Mouse (Mus musculus) G1E (cell line): ENCODE results near the gene Yipf6. TPM values are rescaled to one million over a fixed set of nuclear protein-coding genes. Genes with fewer than 3 reads are reported as not detected.

Source experiments
- ATAC-seq: 2 replicates; pipeline ENCODE4 v1.8.0; 2016; ENCODE audit warnings: mild to moderate bottlenecking; ENCODE audit not compliant: insufficient number of reproducible peaks, poor library complexity, low FRiP score, severe bottlenecking; ENCODE audit errors: extremely low read depth
- DNase-seq: peaks from one replicate; pipeline ENCODE4 v3.0.0; 2012; ENCODE audit warnings: low spot score
- H3K27me3 ChIP-seq: 2 replicates; pipeline ENCODE4 v1.6.1; 2012; ENCODE audit warnings: mild to moderate bottlenecking, low read length, inconsistent platforms; ENCODE audit not compliant: insufficient read depth
- H3K36me3 ChIP-seq: replicated peaks from 2 replicates; pipeline ENCODE3; 2012; ENCODE audit warnings: mild to moderate bottlenecking, inconsistent platforms
- H3K4me1 ChIP-seq: 2 replicates; pipeline ENCODE4 v1.6.1; 2012; ENCODE audit warnings: low read depth, low read length, inconsistent platforms, mixed read lengths; ENCODE audit not compliant: insufficient read depth
- H3K4me3 ChIP-seq: 2 replicates; pipeline ENCODE4 v1.5.1; 2012; ENCODE audit warnings: low read depth, mild to moderate bottlenecking, inconsistent platforms, low read length, moderate library complexity, mixed read lengths
- H3K9me3 ChIP-seq: replicated peaks from 2 replicates; pipeline ENCODE4 v1.6.1; 2012; ENCODE audit warnings: inconsistent platforms
- CTCF ChIP-seq: IDR thresholded peaks from 2 replicates; pipeline ENCODE4 v1.5.1; 2012; ENCODE audit warnings: low read depth, low read length, inconsistent platforms, mixed read lengths
- GATA1 ChIP-seq: IDR thresholded peaks from 2 replicates; pipeline ENCODE4 v1.6.1; 2012; ENCODE audit warnings: borderline replicate concordance, low read length, inconsistent platforms, mixed read lengths
- GATA2 ChIP-seq: IDR thresholded peaks from 2 replicates; pipeline ENCODE4 v1.6.1; 2012; ENCODE audit warnings: low read depth, low read length, inconsistent platforms, borderline replicate concordance
- POLR2AphosphoS5 ChIP-seq: IDR thresholded peaks from 2 replicates; pipeline ENCODE4 v1.6.1; 2012; ENCODE audit warnings: low read depth, low read length, inconsistent platforms; ENCODE audit not compliant: insufficient replicate concordance
- TAL1 ChIP-seq: conservative IDR thresholded peaks from 2 replicates; pipeline ENCODE4 v1.6.1; 2012; ENCODE audit warnings: low read depth, low read length, inconsistent platforms, mixed read lengths
- polyA plus RNA-seq: library from polyadenylated mRNA; stranded (reverse); fragments of >175 nt; gene quantifications from 2 replicates; pipeline ENCODE4 v1.2.3, GENCODE M21; 2012
- total RNA-seq, 2 experiments: library from RNA; stranded (forward) in 1 of 2; stranded (reverse) in 1 of 2; fragments of 200-1000 nt in 1 of 2; fragments of >200 nt in 1 of 2; fragmentation: Nextera tagmentation in 1 of 2; gene quantifications; 2 replicates each; pipeline ENCODE4 v1.2.3; 2014 to 2017

Gene Yipf6
- total RNA-seq (2014; fragmentation: Nextera tagmentation), result 33.6 and 102 TPM in 2 replicates
- 28.2 and 32.6 TPM in 2 replicates for total RNA-seq (2017)
- 2.3 and 8.8 TPM in 2 replicates for polyA plus RNA-seq

DNA sequence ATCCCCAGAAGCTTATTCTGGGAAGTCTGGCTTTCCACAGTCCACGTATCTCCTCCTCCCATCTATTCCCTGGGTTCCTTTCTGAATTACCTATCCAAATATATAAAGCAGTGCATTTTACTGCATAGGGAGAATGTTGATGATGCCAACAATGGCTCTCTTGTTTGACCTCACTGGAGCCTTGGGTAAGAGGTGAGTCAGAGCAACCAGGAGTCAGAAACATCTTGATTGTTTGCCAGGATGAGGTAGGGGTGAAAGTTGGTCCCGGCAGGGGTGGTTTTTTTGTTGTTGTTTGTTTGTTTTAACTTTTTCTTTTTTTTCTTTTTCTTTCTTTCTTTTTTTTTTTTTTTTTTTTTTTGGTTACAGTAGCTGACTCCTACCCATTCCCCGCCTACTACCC is at the start of gene Yipf6:
Yipf6 (plus strand) TSS at position 216 of the 400 bp plus-strand sequence.
- Histone ChIP-seq H3K4me3 (peak within 1 kb of the TSS; percentile 82), H3K4me1 (peaks cover 11% of the 10 kb centered on the region), H3K36me3 (peaks cover 10% of the 10 kb centered on the region), H3K27me3 (peaks cover 8% of the 10 kb centered on the region; the same call in 1 of the 2 replicates), H3K9me3 (no peaks in the 10 kb centered on the region)
- ATAC-seq (no peak), DNase-seq (no peak)
- TF ChIP-seq TAL1 (no peak), POLR2AphosphoS5 (no peak), CTCF (no peak), GATA1 (no peak), GATA2 (no peak)

GRCm38 (mm10) chrX:98890072-98890405 is 46.1 kb upstream of the Yipf6 start:
- H3K9me3 ChIP-seq, result no peaks in the 10 kb centered on the region
- H3K27me3 ChIP-seq, result peaks cover 5% of the 10 kb centered on the region; the same call in 1 of the 2 replicates
- no peak for ATAC-seq
- no peak for DNase-seq
- no peaks in the 10 kb centered on the region for H3K4me1 ChIP-seq
- no peak overlapping the region for H3K4me3 ChIP-seq
- no peaks in the 10 kb centered on the region for H3K36me3 ChIP-seq
- TF ChIP-seq GATA1, result no peak
- TF ChIP-seq POLR2AphosphoS5, result no peak
- no peak for TF ChIP-seq CTCF

DNA sequence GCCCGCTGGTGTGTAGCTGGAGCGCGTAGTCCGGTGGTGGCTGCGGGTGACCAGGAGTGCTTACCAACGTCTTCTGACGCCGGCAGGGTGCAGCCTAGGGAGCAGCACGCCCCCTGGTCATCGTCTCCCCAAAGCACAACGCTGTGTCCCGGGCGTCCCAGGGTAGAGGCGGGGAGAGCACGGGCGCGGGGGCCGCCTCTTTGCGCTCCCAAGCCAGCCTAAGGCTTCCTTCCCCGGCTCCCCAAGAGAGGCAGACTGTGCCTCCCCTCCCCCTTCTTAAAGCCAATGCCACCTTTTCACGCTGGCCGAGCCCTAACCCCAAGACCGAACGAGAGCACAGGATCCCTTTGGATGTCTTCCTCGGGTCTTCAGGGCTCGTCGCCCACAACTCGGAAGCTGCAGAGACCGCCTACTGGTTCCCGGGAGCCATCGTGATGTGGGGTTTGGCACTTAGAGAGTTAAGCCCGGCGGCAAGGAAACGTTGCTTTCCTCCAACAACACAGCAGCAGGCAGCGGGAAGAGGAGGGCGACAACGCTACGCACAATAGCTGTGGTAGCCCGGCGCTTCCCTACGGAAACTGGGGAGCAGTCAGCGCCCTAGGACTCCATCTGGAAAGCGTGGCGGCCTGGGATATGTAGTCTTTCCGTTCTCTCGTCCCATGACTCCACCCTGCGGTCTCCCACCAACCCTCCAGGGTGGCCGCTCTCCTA is 45.6 kb upstream of the Yipf6 start, which contains the start of gene Ophn1:
Ophn1 (minus strand) TSS at position 620 of the 711 bp plus-strand sequence.
- no peak within 1 kb of the TSS for H3K4me3 ChIP-seq
- H3K27me3 ChIP-seq, result peaks cover 5% of the 10 kb centered on the region; the same call in 1 of the 2 replicates
- TF ChIP-seq GATA2 (no peak), GATA1 (no peak), POLR2AphosphoS5 (no peak), CTCF (no peak), TAL1 (no peak)
- no peaks in the 10 kb centered on the region for H3K4me1 ChIP-seq
- no peaks in the 10 kb centered on the region for H3K36me3 ChIP-seq
- H3K9me3 ChIP-seq, result no peaks in the 10 kb centered on the region
- ATAC-seq, result no peak
- DNase-seq, result no peak

DNA sequence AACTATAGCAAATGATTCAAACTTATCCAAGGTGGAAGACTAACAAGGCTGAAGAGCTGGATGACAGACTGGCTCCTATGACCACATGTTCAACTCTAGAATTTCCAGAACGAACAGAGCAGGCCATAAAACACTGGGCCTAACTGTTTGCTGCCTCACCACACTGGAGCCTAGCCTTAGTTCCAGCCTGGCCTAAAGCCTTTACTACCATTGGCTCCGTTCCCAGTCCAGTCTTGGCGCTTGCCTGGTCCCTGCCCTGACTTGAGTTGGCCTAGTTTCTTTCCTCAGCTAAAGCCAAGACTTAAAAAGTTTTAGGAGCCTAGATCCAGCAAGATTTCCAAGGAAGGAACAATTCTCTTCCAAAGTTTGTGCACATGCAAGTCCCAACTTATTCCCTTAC is 37.8 kb upstream of the Yipf6 start:
- Histone ChIP-seq H3K9me3 (no peaks in the 10 kb centered on the region), H3K4me1 (no peaks in the 10 kb centered on the region)

DNA sequence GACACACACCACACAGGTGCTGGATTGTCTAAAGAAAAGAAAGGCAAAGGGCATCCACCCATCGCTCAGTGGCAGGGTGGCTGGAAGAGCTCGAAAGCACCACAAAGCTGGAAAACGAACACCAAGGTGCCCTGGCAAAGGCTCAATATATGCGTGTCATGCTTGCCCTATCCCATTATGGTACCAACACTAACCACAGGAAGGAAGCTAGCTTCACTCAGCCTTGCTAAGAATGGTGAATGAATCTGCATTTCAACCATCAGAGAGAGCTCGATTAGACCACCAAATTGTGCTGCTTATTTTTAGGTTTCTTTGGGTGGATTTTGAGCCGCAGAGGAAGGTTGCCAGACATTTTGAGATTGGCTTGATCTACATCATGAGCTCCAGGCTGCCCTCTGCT is 31.9 kb upstream of the Yipf6 start:
- no peak overlapping the region for H3K4me3 ChIP-seq

More for the DNA sequence above, 37.8 kb upstream of the Yipf6 start:
- Histone ChIP-seq H3K36me3 (no peaks in the 10 kb centered on the region), H3K27me3 (no peaks in the 10 kb centered on the region), H3K4me3 (no peak overlapping the region)
- TF ChIP-seq GATA2, result no peak
- no peak for TF ChIP-seq CTCF
- TF ChIP-seq GATA1, result no peak
- TF ChIP-seq TAL1, result no peak
- no peak for TF ChIP-seq POLR2AphosphoS5
- ATAC-seq (no peak), DNase-seq (no peak)

DNA sequence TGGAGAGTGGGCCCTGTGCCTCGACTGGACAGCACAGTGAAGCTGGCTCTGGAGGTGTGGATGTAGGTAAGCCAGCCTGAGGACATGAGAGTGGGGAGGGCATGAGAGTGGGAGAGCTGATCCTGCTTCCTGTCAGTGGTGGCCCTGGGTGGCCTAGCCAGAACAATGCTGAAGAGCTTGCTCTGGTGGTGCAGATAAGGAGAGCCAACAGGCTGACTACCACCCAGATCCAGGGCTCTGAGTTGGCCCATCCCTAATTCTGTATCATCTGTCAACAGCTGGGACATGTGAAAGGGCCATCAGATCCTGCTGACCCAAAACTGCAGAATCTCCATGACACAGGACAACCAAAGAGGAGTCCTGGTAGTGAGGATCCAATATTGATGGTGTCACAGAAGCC is 27.2 kb upstream of the Yipf6 start:
- no peaks in the 10 kb centered on the region for H3K4me1 ChIP-seq
- peaks cover 3% of the 10 kb centered on the region; the same call in 1 of the 2 replicates for H3K27me3 ChIP-seq
- DNase-seq, result no peak
- H3K4me3 ChIP-seq, result no peak overlapping the region
- no peak for ATAC-seq
- TF ChIP-seq CTCF (no peak), POLR2AphosphoS5 (no peak), GATA1 (no peak), TAL1 (no peak), GATA2 (no peak)
- no peaks in the 10 kb centered on the region for H3K36me3 ChIP-seq
- H3K9me3 ChIP-seq, result no peaks in the 10 kb centered on the region

More for the DNA sequence above, 31.9 kb upstream of the Yipf6 start:
- no peak for DNase-seq
- H3K4me1 ChIP-seq, result no peaks in the 10 kb centered on the region
- no peaks in the 10 kb centered on the region for H3K36me3 ChIP-seq
- ATAC-seq, result no peak
- no peaks in the 10 kb centered on the region for H3K9me3 ChIP-seq
- H3K27me3 ChIP-seq, result peaks cover 3% of the 10 kb centered on the region; the same call in 1 of the 2 replicates
- TF ChIP-seq GATA2 (no peak), GATA1 (no peak), POLR2AphosphoS5 (no peak), TAL1 (no peak), CTCF (no peak)

DNA sequence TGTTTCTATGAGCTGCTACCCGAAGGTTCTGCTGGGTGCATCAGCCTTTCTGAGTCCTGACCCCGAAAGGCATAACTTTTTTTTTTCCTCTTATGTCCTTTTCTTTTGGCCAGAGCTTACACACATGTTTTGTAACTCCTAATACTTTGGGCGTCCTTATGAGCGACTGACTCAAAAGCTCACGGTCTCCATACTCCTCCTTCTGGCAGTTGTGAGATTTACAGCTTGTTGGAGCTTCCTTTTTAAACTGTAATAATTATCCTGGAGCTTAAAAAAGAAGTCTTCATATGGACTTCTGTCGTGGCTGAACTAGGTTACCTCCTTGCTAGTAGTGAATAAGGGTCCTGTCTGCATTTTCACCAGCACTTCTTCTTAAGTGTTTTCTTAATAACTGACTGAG is 16.7 kb upstream of the Yipf6 start:
- no peaks in the 10 kb centered on the region for H3K4me1 ChIP-seq
- ATAC-seq, result no peak
- TF ChIP-seq GATA2, result no peak
- no peak for TF ChIP-seq GATA1
- TF ChIP-seq CTCF, result no peak
- no peak for TF ChIP-seq POLR2AphosphoS5
- TF ChIP-seq TAL1, result no peak
- H3K9me3 ChIP-seq, result no peaks in the 10 kb centered on the region
- no peak overlapping the region for H3K4me3 ChIP-seq
- H3K27me3 ChIP-seq, result no peaks in the 10 kb centered on the region; the same call in 1 of the 2 replicates
- no peak for DNase-seq
- H3K36me3 ChIP-seq, result no peaks in the 10 kb centered on the region
